Mouse (Mus musculus) hindbrain, embryonic 12.5 days (tissue): Measurements from ENCODE around the gene Vcp. TPM values are rescaled to one million over a fixed set of nuclear protein-coding genes. Genes with fewer than 3 reads are reported as not detected.
A peak's percentile ranks its signal among the peaks of the same experiment; 100 is the strongest.

Source experiments
- ATAC-seq: fragments of 200-750 bp; cut with Nextera tagmentation; 2 replicates; pipeline ENCODE4 v1.8.0; 2017; ENCODE audit warnings: moderate TSS enrichment; ENCODE audit not compliant: low FRiP score
- H3K27ac ChIP-seq: fragments of 300-500 bp; sonication (generic); 2 replicates; pipeline ENCODE4 v1.5.1; 2016; ENCODE audit warnings: mild to moderate bottlenecking
- H3K27me3 ChIP-seq: fragments of 300-500 bp; sonication (generic); 2 replicates; pipeline ENCODE4 v1.6.1; 2016; ENCODE audit warnings: mild to moderate bottlenecking
- H3K36me3 ChIP-seq: fragments of 300-500 bp; sonication (generic); 2 replicates; pipeline ENCODE4 v1.6.1; 2016; ENCODE audit warnings: mild to moderate bottlenecking
- H3K4me1 ChIP-seq: fragments of 300-500 bp; sonication (generic); 2 replicates; pipeline ENCODE4 v1.6.1; 2016
- H3K4me2 ChIP-seq: fragments of 300-500 bp; sonication (generic); replicated peaks from 2 replicates; pipeline ENCODE4 v1.6.1; 2016; ENCODE audit warnings: mild to moderate bottlenecking
- H3K4me3 ChIP-seq: fragments of 300-500 bp; sonication (generic); 2 replicates; pipeline ENCODE4 v1.5.1; 2016; ENCODE audit warnings: mild to moderate bottlenecking
- H3K9ac ChIP-seq: fragments of 300-500 bp; sonication (generic); 2 replicates; pipeline ENCODE4 v1.6.1; 2016; ENCODE audit warnings: mild to moderate bottlenecking, moderate library complexity
- H3K9me3 ChIP-seq: fragments of 300-500 bp; sonication (generic); replicated peaks from 2 replicates; pipeline ENCODE4 v1.6.1; 2016; ENCODE audit warnings: mild to moderate bottlenecking
- WGBS: fragments of 180-500 bp; shearing (Covaris S2); methylation state at CpG from one replicate; pipeline ENCODE4 v1.1.7; 2016; 5-methylcytosine and 5-hydroxymethylcytosine counted together
- polyA plus RNA-seq: library from polyadenylated mRNA; unstranded; fragments of >200 nt; fragmentation: Nextera tagmentation; extraction: Ambion mirVana; gene quantifications from 2 replicates; pipeline ENCODE4 v1.2.1, GENCODE M21; 2016

Vcp gene
- polyA plus RNA-seq, 1 experiment from 2014 or later: 626 TPM

GRCm38 (mm10) chr4:43025084-43025960 lies 25.0 kb upstream of the Vcp start, which contains the start of gene Pigo:
TSS of gene Pigo (minus strand) at chr4:43025819.
- Histone ChIP-seq H3K9me3 (no peaks in the 10 kb centered on the region), H3K36me3 (peaks cover 69% of the 10 kb centered on the region), H3K27me3 (no peaks in the 10 kb centered on the region), H3K27ac (peak within 1 kb of the TSS; percentile 89), H3K9ac (peak within 1 kb of the TSS; percentile 70), H3K4me1 (peaks cover 20% of the 10 kb centered on the region), H3K4me2 (peak within 1 kb of the TSS; percentile 75), H3K4me3 (peak within 1 kb of the TSS; percentile 64)
- peak; percentile 91 for ATAC-seq
- WGBS: 9% methylated on average over 42 of the region's 42 CpGs

GRCm38 (mm10) chr4:43024673-43025072 lies 24.4 kb upstream of the Vcp start:
- H3K9me3 ChIP-seq: no peaks in the 10 kb centered on the region
- peaks cover 13% of the 10 kb centered on the region for H3K4me1 ChIP-seq
- H3K27ac ChIP-seq: peak overlapping the region; percentile 89
- H3K9ac ChIP-seq: peak overlapping the region; percentile 70
- peak overlapping the region; percentile 75 for H3K4me2 ChIP-seq
- WGBS: 80% methylated on average over 14 of the region's 14 CpGs
- peaks cover 72% of the 10 kb centered on the region for H3K36me3 ChIP-seq
- no peak for ATAC-seq
- no peaks in the 10 kb centered on the region for H3K27me3 ChIP-seq
- peak overlapping the region; percentile 64 for H3K4me3 ChIP-seq

GRCm38 (mm10) chr4:43021341-43021740 lies 21.0 kb upstream of the Vcp start:
- H3K4me3 ChIP-seq: no peak overlapping the region
- H3K4me1 ChIP-seq: peaks cover 13% of the 10 kb centered on the region
- no peak overlapping the region for H3K4me2 ChIP-seq
- H3K36me3 ChIP-seq: peaks cover 65% of the 10 kb centered on the region
- H3K9ac ChIP-seq: no peak overlapping the region
- H3K27ac ChIP-seq: no peak overlapping the region
- no peaks in the 10 kb centered on the region for H3K9me3 ChIP-seq
- no peaks in the 10 kb centered on the region for H3K27me3 ChIP-seq
- 74% methylated on average over 17 of the region's 17 CpGs for WGBS
- ATAC-seq: no peak

GRCm38 (mm10) chr4:43020876-43021275 lies 20.6 kb upstream of the Vcp start:
- Histone ChIP-seq H3K9me3 (no peaks in the 10 kb centered on the region), H3K4me2 (no peak overlapping the region), H3K36me3 (peaks cover 65% of the 10 kb centered on the region), H3K4me1 (peaks cover 13% of the 10 kb centered on the region), H3K9ac (no peak overlapping the region), H3K4me3 (no peak overlapping the region), H3K27ac (no peak overlapping the region), H3K27me3 (no peaks in the 10 kb centered on the region)
- no peak for ATAC-seq
- 79% methylated on average over 16 of the region's 16 CpGs for WGBS

GRCm38 (mm10) chr4:43019641-43020465 lies 19.5 kb upstream of the Vcp start:
- no peak overlapping the region for H3K4me2 ChIP-seq
- peaks cover 68% of the 10 kb centered on the region for H3K36me3 ChIP-seq
- no peak overlapping the region for H3K4me3 ChIP-seq
- H3K9ac ChIP-seq: no peak overlapping the region
- H3K4me1 ChIP-seq: peaks cover 9% of the 10 kb centered on the region
- ATAC-seq: no peak
- WGBS: 96% methylated on average over 23 of the region's 23 CpGs
- H3K27me3 ChIP-seq: no peaks in the 10 kb centered on the region
- H3K27ac ChIP-seq: no peak overlapping the region
- H3K9me3 ChIP-seq: no peaks in the 10 kb centered on the region

GRCm38 (mm10) chr4:43019176-43019575 lies 18.9 kb upstream of the Vcp start:
- H3K27ac ChIP-seq: no peak overlapping the region
- 92% methylated on average over 10 of the region's 10 CpGs for WGBS
- ATAC-seq: no peak
- H3K27me3 ChIP-seq: no peaks in the 10 kb centered on the region
- H3K36me3 ChIP-seq: peaks cover 68% of the 10 kb centered on the region
- H3K9me3 ChIP-seq: no peaks in the 10 kb centered on the region
- H3K4me2 ChIP-seq: no peak overlapping the region
- no peak overlapping the region for H3K9ac ChIP-seq
- H3K4me3 ChIP-seq: no peak overlapping the region
- peaks cover 3% of the 10 kb centered on the region; the same call in 1 of the 2 replicates for H3K4me1 ChIP-seq

GRCm38 (mm10) chr4:43018156-43018555 lies 17.8 kb upstream of the Vcp start:
- WGBS: 94% methylated on average over 4 of the region's 4 CpGs
- H3K9me3 ChIP-seq: no peaks in the 10 kb centered on the region
- no peak overlapping the region for H3K4me3 ChIP-seq
- no peak for ATAC-seq
- H3K27ac ChIP-seq: no peak overlapping the region
- H3K36me3 ChIP-seq: peaks cover 63% of the 10 kb centered on the region
- no peaks in the 10 kb centered on the region for H3K27me3 ChIP-seq
- H3K4me1 ChIP-seq: no peaks in the 10 kb centered on the region
- H3K9ac ChIP-seq: no peak overlapping the region
- H3K4me2 ChIP-seq: no peak overlapping the region

- WGBS: 98% methylated on average over 1 of the region's 1 CpGs
- no peak for ATAC-seq
- H3K4me2 ChIP-seq: no peak overlapping the region
- no peaks in the 10 kb centered on the region for H3K9me3 ChIP-seq
- H3K4me1 ChIP-seq: peaks cover 13% of the 10 kb centered on the region
- no peaks in the 10 kb centered on the region for H3K27me3 ChIP-seq
- H3K36me3 ChIP-seq: peaks cover 3% of the 10 kb centered on the region; the same call in 1 of the 2 replicates
- H3K9ac ChIP-seq: no peak overlapping the region
- no peak overlapping the region for H3K27ac ChIP-seq
- no peak overlapping the region for H3K4me3 ChIP-seq
Measured at GRCm38 (mm10) chr4:43012091-43012490, 11.8 kb upstream of the Vcp start.

GRCm38 (mm10) chr4:43010161-43011038 lies 10.1 kb upstream of the Vcp start, which contains the start of gene Fancg:
TSS of gene Fancg (minus strand) at chr4:43010506.
- H3K4me2 ChIP-seq: peak within 1 kb of the TSS; percentile 80
- no peak within 1 kb of the TSS for H3K27ac ChIP-seq
- no peaks in the 10 kb centered on the region for H3K9me3 ChIP-seq
- H3K4me3 ChIP-seq: peak within 1 kb of the TSS; percentile 75
- H3K9ac ChIP-seq: peak within 1 kb of the TSS; percentile 70
- H3K27me3 ChIP-seq: no peaks in the 10 kb centered on the region
- WGBS: under 1% methylated on average over 37 of the region's 37 CpGs
- ATAC-seq: peak; percentile 92
- H3K4me1 ChIP-seq: peaks cover 13% of the 10 kb centered on the region
- no peaks in the 10 kb centered on the region for H3K36me3 ChIP-seq

GRCm38 (mm10) chr4:43005765-43006164 lies 5.5 kb upstream of the Vcp start:
- Histone ChIP-seq H3K4me2 (no peak overlapping the region), H3K4me1 (peaks cover 13% of the 10 kb centered on the region), H3K9ac (no peak overlapping the region), H3K4me3 (no peak overlapping the region), H3K36me3 (0 out of 2 replicates have a peak, but pooled peaks cover 4% of the 10 kb centered on the region), H3K27me3 (no peaks in the 10 kb centered on the region), H3K9me3 (no peaks in the 10 kb centered on the region), H3K27ac (no peak overlapping the region)
- 57% methylated on average over 2 of the region's 2 CpGs for WGBS
- no peak for ATAC-seq

GRCm38 (mm10) chr4:43004951-43005350 lies 4.6 kb upstream of the Vcp start:
- WGBS: 97% methylated on average over 3 of the region's 3 CpGs
- Histone ChIP-seq H3K4me2 (no peak overlapping the region), H3K27ac (no peak overlapping the region), H3K27me3 (no peaks in the 10 kb centered on the region), H3K4me3 (no peak overlapping the region), H3K9me3 (no peaks in the 10 kb centered on the region), H3K36me3 (0 out of 2 replicates have a peak, but pooled peaks cover 4% of the 10 kb centered on the region), H3K4me1 (peaks cover 11% of the 10 kb centered on the region), H3K9ac (no peak overlapping the region)
- no peak for ATAC-seq
